Mouse (Mus musculus): ENCODE measurements at regions not wholly inside any gene's neighbourhood (a gene's known extent, or its start where the extent isn't known, plus 50 kb on each side); places are given as distances from the start of the nearest gene placed in this dataset.

- Histone ChIP-seq H3K36me3 (no peaks in the 10 kb centered on the region), H3K27ac (replicated peaks) (no peak overlapping the region), H3K4me1 (no peaks in the 10 kb centered on the region), H3K27me3 (ENCODE audit: low read depth, poor library complexity, severe bottlenecking) (no peaks in the 10 kb centered on the region), H3K9me3 (replicated peaks) (no peaks in the 10 kb centered on the region), H3K4me3 (no peak overlapping the region)
- WGBS, result 70% methylated on average over 3 of the region's 3 CpGs
- DNase-seq (ENCODE audit: low spot score), result no peak
These were observed 320.2 kb upstream of the Kcnh8 start for GRCm38 (mm10) chr17:52282264-52282663.

GRCm38 (mm10) chr17:52278523-52278922, 324.0 kb upstream of the Kcnh8 start:
- WGBS, result 89% methylated on average over 4 of the region's 4 CpGs
- no peak for DNase-seq (ENCODE audit: low spot score)
- Histone ChIP-seq H3K4me3 (no peak overlapping the region), H3K27ac (replicated peaks) (no peak overlapping the region), H3K27me3 (ENCODE audit: low read depth, poor library complexity, severe bottlenecking) (no peaks in the 10 kb centered on the region), H3K4me1 (no peaks in the 10 kb centered on the region), H3K36me3 (no peaks in the 10 kb centered on the region), H3K9me3 (replicated peaks) (no peaks in the 10 kb centered on the region)

- Histone ChIP-seq H3K36me3 (no peaks in the 10 kb centered on the region), H3K27me3 (ENCODE audit: low read depth, poor library complexity, severe bottlenecking) (no peaks in the 10 kb centered on the region), H3K4me1 (no peaks in the 10 kb centered on the region), H3K27ac (replicated peaks) (no peak overlapping the region), H3K9me3 (replicated peaks) (no peaks in the 10 kb centered on the region), H3K4me3 (no peak overlapping the region)
- 77% methylated on average over 2 of the region's 2 CpGs for WGBS
- DNase-seq (ENCODE audit: low spot score), result no peak
These were observed 333.7 kb upstream of the Kcnh8 start for GRCm38 (mm10) chr17:52268792-52269191.

- Histone ChIP-seq H3K27me3 (ENCODE audit: low read depth, poor library complexity, severe bottlenecking) (no peaks in the 10 kb centered on the region), H3K36me3 (no peaks in the 10 kb centered on the region), H3K4me3 (no peak overlapping the region), H3K27ac (replicated peaks) (no peak overlapping the region), H3K9me3 (replicated peaks) (no peaks in the 10 kb centered on the region; the same call in 1 of the 2 replicates), H3K4me1 (no peaks in the 10 kb centered on the region)
- no peak for DNase-seq (ENCODE audit: low spot score)
These were observed 351.2 kb upstream of the Kcnh8 start for GRCm38 (mm10) chr17:52251284-52251683.

GRCm38 (mm10) chr17:52225584-52225983, 376.9 kb upstream of the Kcnh8 start:
- Histone ChIP-seq H3K27me3 (ENCODE audit: low read depth, poor library complexity, severe bottlenecking) (no peaks in the 10 kb centered on the region), H3K4me1 (no peaks in the 10 kb centered on the region), H3K9me3 (replicated peaks) (no peaks in the 10 kb centered on the region), H3K4me3 (no peak overlapping the region), H3K36me3 (no peaks in the 10 kb centered on the region), H3K27ac (replicated peaks) (no peak overlapping the region)
- DNase-seq (ENCODE audit: low spot score), result no peak
- WGBS, result 82% methylated on average over 3 of the region's 3 CpGs

- H3K27me3 ChIP-seq (ENCODE audit: low read depth, poor library complexity, severe bottlenecking), result no peaks in the 10 kb centered on the region
- no peak overlapping the region for H3K27ac ChIP-seq (replicated peaks)
- H3K36me3 ChIP-seq, result no peaks in the 10 kb centered on the region
- H3K9me3 ChIP-seq (replicated peaks), result no peaks in the 10 kb centered on the region
- WGBS, result 94% methylated on average over 3 of the region's 3 CpGs
- no peaks in the 10 kb centered on the region for H3K4me1 ChIP-seq
- H3K4me3 ChIP-seq, result no peak overlapping the region
- DNase-seq (ENCODE audit: low spot score), result no peak
These were observed 382.1 kb upstream of the Kcnh8 start for GRCm38 (mm10) chr17:52220422-52220821.

- Histone ChIP-seq H3K4me1 (no peaks in the 10 kb centered on the region), H3K27me3 (ENCODE audit: low read depth, poor library complexity, severe bottlenecking) (no peaks in the 10 kb centered on the region), H3K27ac (replicated peaks) (no peak overlapping the region), H3K9me3 (replicated peaks) (no peaks in the 10 kb centered on the region), H3K4me3 (no peak overlapping the region), H3K36me3 (no peaks in the 10 kb centered on the region)
- DNase-seq (ENCODE audit: low spot score), result no peak
These were observed 384.3 kb upstream of the Satb1 start for GRCm38 (mm10) chr17:52217411-52217810.

GRCm38 (mm10) chr17:52212944-52213343, 379.9 kb upstream of the Satb1 start:
- H3K36me3 ChIP-seq, result no peaks in the 10 kb centered on the region
- no peak overlapping the region for H3K4me3 ChIP-seq
- H3K9me3 ChIP-seq (replicated peaks), result no peaks in the 10 kb centered on the region
- no peak for DNase-seq (ENCODE audit: low spot score)
- no peaks in the 10 kb centered on the region for H3K4me1 ChIP-seq
- no peaks in the 10 kb centered on the region for H3K27me3 ChIP-seq (ENCODE audit: low read depth, poor library complexity, severe bottlenecking)
- H3K27ac ChIP-seq (replicated peaks), result no peak overlapping the region
- 83% methylated on average over 2 of the region's 2 CpGs for WGBS

- Histone ChIP-seq H3K4me3 (no peak overlapping the region), H3K4me1 (no peaks in the 10 kb centered on the region), H3K27ac (replicated peaks) (no peak overlapping the region), H3K9me3 (replicated peaks) (no peaks in the 10 kb centered on the region), H3K27me3 (ENCODE audit: low read depth, poor library complexity, severe bottlenecking) (no peaks in the 10 kb centered on the region), H3K36me3 (no peaks in the 10 kb centered on the region)
- no peak for DNase-seq (ENCODE audit: low spot score)
- WGBS, result 87% methylated on average over 6 of the region's 6 CpGs
These were observed 377.4 kb upstream of the Satb1 start for GRCm38 (mm10) chr17:52210483-52210882.

GRCm38 (mm10) chr17:52197731-52198130, 364.6 kb upstream of the Satb1 start:
- no peaks in the 10 kb centered on the region for H3K9me3 ChIP-seq (replicated peaks)
- no peaks in the 10 kb centered on the region for H3K27me3 ChIP-seq (ENCODE audit: low read depth, poor library complexity, severe bottlenecking)
- WGBS, result 90% methylated on average over 4 of the region's 4 CpGs
- DNase-seq (ENCODE audit: low spot score), result no peak
- no peaks in the 10 kb centered on the region for H3K4me1 ChIP-seq
- H3K27ac ChIP-seq (replicated peaks), result no peak overlapping the region
- H3K4me3 ChIP-seq, result no peak overlapping the region
- H3K36me3 ChIP-seq, result no peaks in the 10 kb centered on the region

- Histone ChIP-seq H3K27ac (replicated peaks) (no peak overlapping the region), H3K27me3 (ENCODE audit: low read depth, poor library complexity, severe bottlenecking) (no peaks in the 10 kb centered on the region), H3K4me1 (no peaks in the 10 kb centered on the region), H3K4me3 (no peak overlapping the region), H3K36me3 (no peaks in the 10 kb centered on the region), H3K9me3 (replicated peaks) (no peaks in the 10 kb centered on the region)
- no peak for DNase-seq (ENCODE audit: low spot score)
- WGBS, result 89% methylated on average over 5 of the region's 5 CpGs
These were observed 363.7 kb upstream of the Satb1 start for GRCm38 (mm10) chr17:52196811-52197210.

- 88% methylated on average over 5 of the region's 5 CpGs for WGBS
- DNase-seq (ENCODE audit: low spot score), result no peak
- no peak overlapping the region for H3K4me3 ChIP-seq
- no peaks in the 10 kb centered on the region for H3K9me3 ChIP-seq (replicated peaks)
- H3K4me1 ChIP-seq, result no peaks in the 10 kb centered on the region
- no peak overlapping the region for H3K27ac ChIP-seq (replicated peaks)
- H3K27me3 ChIP-seq (ENCODE audit: low read depth, poor library complexity, severe bottlenecking), result no peaks in the 10 kb centered on the region
- no peaks in the 10 kb centered on the region for H3K36me3 ChIP-seq
These were observed 362.7 kb upstream of the Satb1 start for GRCm38 (mm10) chr17:52195804-52196203.

- Histone ChIP-seq H3K4me3 (no peak overlapping the region), H3K27me3 (ENCODE audit: low read depth, poor library complexity, severe bottlenecking) (no peaks in the 10 kb centered on the region), H3K36me3 (no peaks in the 10 kb centered on the region), H3K9me3 (replicated peaks) (no peaks in the 10 kb centered on the region), H3K27ac (replicated peaks) (no peak overlapping the region), H3K4me1 (no peaks in the 10 kb centered on the region)
- no peak for DNase-seq (ENCODE audit: low spot score)
- 89% methylated on average over 6 of the region's 6 CpGs for WGBS
These were observed 358.1 kb upstream of the Satb1 start for GRCm38 (mm10) chr17:52191064-52191682.

- Histone ChIP-seq H3K27ac (replicated peaks) (no peak overlapping the region), H3K27me3 (ENCODE audit: low read depth, poor library complexity, severe bottlenecking) (no peaks in the 10 kb centered on the region), H3K36me3 (no peaks in the 10 kb centered on the region), H3K9me3 (replicated peaks) (no peaks in the 10 kb centered on the region), H3K4me1 (no peaks in the 10 kb centered on the region), H3K4me3 (no peak overlapping the region)
- WGBS, result 44% methylated on average over 3 of the region's 3 CpGs
- peak; percentile 19 for DNase-seq (ENCODE audit: low spot score)
These were observed 349.6 kb upstream of the Satb1 start for GRCm38 (mm10) chr17:52182706-52183105.

All from midbrain, embryonic 10.5 days (tissue).